Mouse (Mus musculus): ENCODE results near the gene Lbx2.

Lbx2 gene

DNA sequence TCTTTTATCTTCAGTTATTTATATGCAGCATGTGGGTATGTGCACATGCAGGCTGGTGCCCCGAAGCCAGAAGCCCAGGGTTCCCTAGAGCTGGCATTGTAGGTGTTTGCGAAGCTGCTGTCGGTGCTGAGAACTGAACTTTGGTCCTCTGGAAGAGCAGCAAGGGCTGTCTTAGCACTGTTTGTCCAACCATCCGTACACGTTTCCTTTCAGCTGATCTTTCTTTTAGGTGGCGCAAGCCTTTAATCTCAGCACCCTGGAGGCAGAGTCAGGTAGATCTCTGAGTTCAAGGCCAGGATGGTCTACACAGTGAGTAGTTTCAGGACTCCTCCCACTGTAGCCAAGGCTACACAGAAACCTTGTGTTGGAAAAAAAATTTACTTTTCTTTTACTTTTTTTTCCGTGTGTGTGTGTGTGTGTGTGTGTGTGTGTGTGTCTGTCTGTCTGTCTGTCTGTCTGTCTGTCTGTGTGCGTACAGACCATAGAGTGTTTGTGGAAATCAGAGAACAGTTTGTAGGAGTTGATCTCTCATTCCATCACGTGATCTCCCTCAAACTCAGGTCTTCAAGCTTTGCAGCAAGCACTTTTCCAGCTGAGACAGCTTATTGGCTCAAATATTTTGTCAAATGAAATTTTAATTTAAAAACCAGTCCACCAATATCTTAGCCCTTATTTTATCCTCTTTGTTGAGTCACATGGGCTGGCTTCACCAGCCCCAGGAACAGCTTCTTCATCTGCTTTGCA is 46.2 kb downstream of the Lbx2 start:
- no peak for DNase-seq (ENCODE audit: low spot score in 2 of 2)

DNA sequence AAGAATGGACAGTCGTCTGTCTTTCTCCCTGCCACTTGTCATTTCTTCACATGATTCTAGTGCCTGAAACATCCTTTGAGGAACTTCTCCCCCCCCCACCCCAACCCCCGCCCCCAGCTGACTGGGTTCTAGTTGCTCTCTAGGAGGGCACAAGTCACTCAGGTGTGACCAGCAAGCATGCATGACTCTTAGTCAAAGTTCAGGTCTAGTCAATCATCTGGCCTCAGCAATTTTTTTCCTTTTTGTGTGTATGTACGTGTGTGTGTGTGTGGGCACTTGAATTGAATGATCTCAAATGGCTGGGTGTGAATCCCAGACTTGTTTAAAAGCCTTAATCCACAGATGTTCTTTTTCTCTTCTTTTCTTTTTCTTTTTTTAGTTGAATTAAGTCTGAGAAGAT is 48.1 kb downstream of the Lbx2 start:
- no peak for DNase-seq (ENCODE audit: low spot score in 2 of 2)

DNA sequence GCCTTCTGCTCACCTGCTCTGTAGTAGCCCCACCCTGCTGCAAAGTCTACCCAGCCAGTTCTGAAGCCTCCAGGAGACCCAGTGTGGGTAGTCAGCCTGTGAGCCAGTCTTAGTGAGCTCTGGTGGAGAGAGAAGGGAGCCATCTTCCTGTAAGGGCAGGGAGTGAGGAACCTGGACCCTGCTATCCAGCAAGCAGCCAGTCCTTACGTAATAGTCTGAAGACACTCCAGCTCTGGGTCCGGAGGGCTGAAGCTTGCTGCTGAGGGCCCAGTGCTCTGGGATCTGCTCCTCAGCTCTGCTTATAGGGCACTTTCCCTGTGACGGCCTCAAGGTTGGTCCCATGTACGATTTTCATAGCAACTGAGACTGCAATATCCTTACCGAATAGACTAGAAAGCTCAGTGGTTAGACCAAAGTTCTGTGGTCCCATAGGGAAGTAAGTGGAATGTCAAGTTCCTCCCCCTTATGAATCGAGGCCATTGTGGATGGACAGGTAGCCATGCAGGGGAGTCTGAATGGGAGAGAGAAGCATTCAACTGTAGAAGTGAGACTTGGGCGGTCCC is 48.9 kb downstream of the Lbx2 start, which contains the start of gene Rtkn:
Rtkn (plus strand) TSS at position 513 of the 563 bp plus-strand sequence.
- no peak for DNase-seq (ENCODE audit: low spot score in 2 of 2)

DNA sequence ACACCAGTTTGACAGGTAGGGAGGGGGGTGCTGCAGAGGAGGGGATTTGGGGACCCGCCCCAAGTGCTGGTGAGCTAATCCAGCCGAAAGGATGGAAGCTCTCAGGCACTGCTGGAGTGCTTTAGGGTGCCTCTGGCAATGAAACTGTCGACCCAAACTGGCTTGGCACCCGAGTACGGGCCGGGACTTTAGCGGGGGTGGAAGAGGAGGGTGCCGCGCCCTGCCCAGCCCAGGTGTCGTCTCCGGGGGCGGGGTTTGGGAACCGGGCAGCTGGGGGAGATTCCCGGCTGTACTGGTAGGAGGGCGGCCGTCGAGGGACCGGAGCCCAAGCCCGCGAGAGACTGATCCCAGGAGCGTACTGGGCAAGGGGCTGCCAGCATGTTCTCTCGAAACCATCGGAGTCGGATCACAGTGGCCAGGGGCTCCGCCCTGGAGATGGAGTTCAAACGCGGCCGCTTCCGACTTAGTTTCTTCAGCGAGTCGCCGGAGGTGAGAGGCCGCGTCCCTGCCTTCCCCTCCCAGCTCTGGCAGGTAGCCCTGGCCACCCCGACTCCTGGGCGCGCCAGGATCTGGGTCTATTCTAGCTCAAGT is 49.5 kb downstream of the Lbx2 start:
- peak in 1 of 2 experiments; percentile 47 for DNase-seq (ENCODE audit: low spot score in 2 of 2)

DNA sequence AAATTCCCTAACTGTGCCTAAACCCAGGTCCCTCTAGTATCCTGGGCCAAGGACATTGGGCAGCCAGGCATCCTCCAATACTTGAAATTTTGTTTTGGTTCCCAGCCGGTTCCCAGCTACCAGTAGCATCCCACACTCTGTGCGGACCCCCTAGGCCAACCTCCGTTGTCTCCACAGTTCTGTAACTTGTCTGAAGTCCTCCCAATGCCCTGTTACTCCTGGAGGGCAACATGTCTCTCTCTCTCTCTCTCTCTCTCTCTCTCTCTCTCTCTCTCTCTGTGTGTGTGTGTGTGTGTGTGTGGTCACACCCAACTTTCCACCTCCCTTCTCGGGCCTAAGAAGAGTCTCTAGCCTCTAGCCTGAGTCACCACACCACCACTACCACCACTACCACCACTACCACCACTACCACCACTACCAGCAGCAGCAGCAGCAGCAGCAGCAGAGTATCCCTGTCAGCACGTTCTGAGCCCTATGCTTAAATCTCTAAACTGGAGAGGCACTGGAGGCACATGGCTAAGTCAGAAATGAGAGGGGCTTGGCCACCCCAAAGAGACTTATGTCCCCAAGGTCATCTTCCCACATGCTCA is 50.2 kb downstream of the Lbx2 start:
- no peak for DNase-seq (ENCODE audit: low spot score in 2 of 2)

DNA sequence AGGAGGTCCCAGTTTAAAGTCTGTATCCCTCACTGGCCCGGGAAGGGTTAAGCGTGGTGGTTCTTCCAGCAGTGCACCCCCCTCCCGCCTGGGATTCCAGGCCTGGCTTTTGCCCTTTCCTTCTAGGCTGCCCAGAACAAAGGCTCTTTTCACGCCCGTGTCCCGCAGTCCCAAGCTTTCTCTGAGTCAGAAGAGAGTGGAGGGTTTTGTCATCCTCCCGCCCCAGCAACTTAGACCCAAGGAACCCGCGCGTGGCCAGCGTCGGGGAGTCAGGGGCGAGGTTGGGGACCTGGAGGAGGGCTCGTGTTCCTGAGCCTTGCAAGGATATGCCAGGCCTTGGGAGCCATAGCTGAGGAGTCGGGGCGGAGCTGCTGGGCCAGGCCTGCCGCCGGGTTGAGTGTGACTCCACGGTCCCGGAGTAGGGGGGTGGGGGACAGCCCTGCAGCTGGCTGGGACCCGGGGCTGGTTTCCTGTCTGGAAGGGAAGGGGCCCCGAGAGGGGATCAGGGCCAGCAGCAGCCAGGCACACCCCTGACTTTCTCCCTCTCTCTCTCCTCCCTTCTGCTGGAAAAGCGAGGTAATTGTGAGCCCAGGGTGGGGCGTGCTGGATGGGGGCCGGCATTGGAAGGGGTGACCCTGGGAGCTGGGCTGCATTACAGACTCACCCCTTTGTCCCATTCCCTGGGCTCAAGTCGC is 50.9 kb downstream of the Lbx2 start:
- no peak for DNase-seq (ENCODE audit: low spot score in 2 of 2)

DNA sequence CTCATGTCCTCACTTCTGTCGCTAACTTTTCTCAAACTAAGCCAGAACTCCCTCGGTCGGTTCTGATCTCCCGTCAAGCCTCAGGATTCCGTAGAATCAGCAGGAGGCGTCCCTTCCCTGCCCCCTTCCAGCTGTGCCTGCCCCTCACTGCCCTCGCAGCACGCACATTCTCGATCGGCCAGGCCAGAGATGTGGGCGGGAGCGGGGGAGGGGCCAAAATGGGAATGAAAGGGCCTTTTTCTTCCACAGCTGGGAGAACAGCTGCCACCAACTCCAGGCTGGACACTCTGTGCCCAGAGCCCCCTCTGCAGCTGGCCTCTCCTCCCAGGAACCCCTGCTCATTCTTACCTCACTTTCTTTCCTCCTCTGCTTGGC is 51.4 kb downstream of the Lbx2 start:
- peak; percentile 91 for DNase-seq (ENCODE audit: low spot score in 2 of 2)
